Mouse (Mus musculus): Measurements from ENCODE around the gene Adarb2.

Gene Adarb2

GRCm38 (mm10) chr13:8487756-8488434 is 285.2 kb downstream of the Adarb2 start:
- no peak for DNase-seq (ENCODE audit: low spot score)

- DNase-seq (ENCODE audit: low spot score): no peak
Measured at GRCm38 (mm10) chr13:8493363-8493762, 290.7 kb downstream of the Adarb2 start.

GRCm38 (mm10) chr13:8499551-8499950 is 296.9 kb downstream of the Adarb2 start:
- no peak for DNase-seq (ENCODE audit: low spot score)

GRCm38 (mm10) chr13:8511069-8511817 is 308.6 kb downstream of the Adarb2 start:
- DNase-seq (ENCODE audit: low spot score): no peak

GRCm38 (mm10) chr13:8515979-8516715 is 313.5 kb downstream of the Adarb2 start:
- DNase-seq (ENCODE audit: low spot score): no peak

GRCm38 (mm10) chr13:8519204-8519603 is 316.5 kb downstream of the Adarb2 start:
- no peak for DNase-seq (ENCODE audit: low spot score)

- DNase-seq (ENCODE audit: low spot score): no peak
Measured at GRCm38 (mm10) chr13:8525748-8526631, 323.3 kb downstream of the Adarb2 start.

GRCm38 (mm10) chr13:8534265-8535113 is 331.8 kb downstream of the Adarb2 start:
- DNase-seq (ENCODE audit: low spot score): no peak

- DNase-seq (ENCODE audit: low spot score): no peak
Measured at GRCm38 (mm10) chr13:8538481-8538880, 335.8 kb downstream of the Adarb2 start.

GRCm38 (mm10) chr13:8538896-8539295 is 336.2 kb downstream of the Adarb2 start:
- DNase-seq (ENCODE audit: low spot score): no peak

- no peak for DNase-seq (ENCODE audit: low spot score)
Measured at GRCm38 (mm10) chr13:8542684-8543083, 340.0 kb downstream of the Adarb2 start.

GRCm38 (mm10) chr13:8552242-8552641 is 349.6 kb downstream of the Adarb2 start:
- no peak for DNase-seq (ENCODE audit: low spot score)

- DNase-seq (ENCODE audit: low spot score): no peak
Measured at GRCm38 (mm10) chr13:8557784-8558183, 355.1 kb downstream of the Adarb2 start.

- DNase-seq (ENCODE audit: low spot score): peak; percentile 16
Measured at GRCm38 (mm10) chr13:8560485-8560884, 357.8 kb downstream of the Adarb2 start.

- DNase-seq (ENCODE audit: low spot score): no peak
Measured at GRCm38 (mm10) chr13:8563161-8563560, 360.5 kb downstream of the Adarb2 start.

- no peak for DNase-seq (ENCODE audit: low spot score)
Measured at GRCm38 (mm10) chr13:8567111-8568026, 364.7 kb downstream of the Adarb2 start.

- no peak for DNase-seq (ENCODE audit: low spot score)
Measured at GRCm38 (mm10) chr13:8570269-8570668, 367.6 kb downstream of the Adarb2 start.

- no peak for DNase-seq (ENCODE audit: low spot score)
Measured at GRCm38 (mm10) chr13:8573908-8574307, 371.2 kb downstream of the Adarb2 start.

GRCm38 (mm10) chr13:8584257-8585005 is 381.8 kb downstream of the Adarb2 start:
- DNase-seq (ENCODE audit: low spot score): no peak
